Mouse (Mus musculus) forebrain, embryonic 14.5 days (tissue): Measurements from ENCODE around the gene Map2k5. TPM values are rescaled to one million over a fixed set of nuclear protein-coding genes. Genes with fewer than 3 reads are reported as not detected.

Experiments used
- ATAC-seq: fragments of 200-750 bp; cut with Nextera tagmentation; 2 replicates; pipeline ENCODE4 v1.8.0; 2017; ENCODE audit warnings: mild to moderate bottlenecking, moderate library complexity
- DNase-seq: peaks from one replicate; pipeline ENCODE4 v3.0.0-alpha.2; 2015; ENCODE audit warnings: low spot score
- H3K27ac ChIP-seq: fragments of 300-500 bp; sonication (generic); 2 replicates; pipeline ENCODE4 v1.5.1; 2014; ENCODE audit warnings: low read depth, mild to moderate bottlenecking, control low read depth, low read length, moderate library complexity
- H3K27me3 ChIP-seq: fragments of 300-500 bp; sonication (generic); replicated peaks from 2 replicates; pipeline ENCODE4 v1.6.1; 2014; ENCODE audit warnings: low read length, control low read depth, mixed read lengths; ENCODE audit not compliant: control insufficient read depth, insufficient read depth
- H3K36me3 ChIP-seq: fragments of 300-500 bp; sonication (generic); 2 replicates; pipeline ENCODE4 v1.6.1; 2014; ENCODE audit warnings: low read length, control low read depth; ENCODE audit not compliant: control insufficient read depth, insufficient read depth
- H3K4me1 ChIP-seq: fragments of 300-500 bp; sonication (generic); 2 replicates; pipeline ENCODE4 v1.6.1; 2014; ENCODE audit warnings: antibody characterized with exemption, low read length, control low read depth; ENCODE audit not compliant: control insufficient read depth, insufficient read depth
- H3K4me2 ChIP-seq: fragments of 300-500 bp; sonication (generic); 2 replicates; pipeline ENCODE4 v1.6.1; 2014; ENCODE audit warnings: mild to moderate bottlenecking, control low read depth, low read length
- H3K4me3 ChIP-seq: fragments of 300-500 bp; sonication (generic); 2 replicates; pipeline ENCODE4 v1.5.1; 2014; ENCODE audit warnings: low read depth, low read length, control low read depth
- H3K9ac ChIP-seq: fragments of 300-500 bp; sonication (generic); 2 replicates; pipeline ENCODE4 v1.6.1; 2014; ENCODE audit warnings: mild to moderate bottlenecking, low read length, control low read depth, moderate library complexity
- H3K9me3 ChIP-seq: fragments of 300-500 bp; sonication (generic); replicated peaks from 2 replicates; pipeline ENCODE4 v1.6.1; 2016; ENCODE audit warnings: low read length, control low read depth, mixed read lengths; ENCODE audit not compliant: control insufficient read depth
- WGBS: fragments of 180-500 bp; shearing (Covaris S2); extraction: QIAGEN DNeasy Blood & Tissue Kit; methylation state at CpG from one replicate; pipeline ENCODE4 v1.1.7; 2014; 5-methylcytosine and 5-hydroxymethylcytosine counted together
- polyA plus RNA-seq: library from polyadenylated mRNA; unstranded; fragments of >200 nt; fragmentation: Nextera tagmentation; extraction: Ambion mirVana; gene quantifications from 2 replicates; pipeline ENCODE4 v1.2.1, GENCODE M21; 2014

Gene Map2k5
- polyA plus RNA-seq, 1 experiment from 2014 or later: 40.3 TPM

- H3K27ac ChIP-seq: no peak overlapping the region
- WGBS: 96% methylated on average over 2 of the region's 2 CpGs
- no peak overlapping the region for H3K4me3 ChIP-seq
- no peak for ATAC-seq
- no peaks in the 10 kb centered on the region for H3K9me3 ChIP-seq
- no peak overlapping the region for H3K4me2 ChIP-seq
- DNase-seq: no peak
- H3K4me1 ChIP-seq: 0 out of 2 replicates have a peak, but pooled peaks cover 4% of the 10 kb centered on the region
- H3K27me3 ChIP-seq: no peaks in the 10 kb centered on the region
- peaks cover 25% of the 10 kb centered on the region for H3K36me3 ChIP-seq
- no peak overlapping the region for H3K9ac ChIP-seq
Observed at GRCm38 (mm10) chr9:63333074-63333473, 44.6 kb downstream of the Map2k5 start.

DNA sequence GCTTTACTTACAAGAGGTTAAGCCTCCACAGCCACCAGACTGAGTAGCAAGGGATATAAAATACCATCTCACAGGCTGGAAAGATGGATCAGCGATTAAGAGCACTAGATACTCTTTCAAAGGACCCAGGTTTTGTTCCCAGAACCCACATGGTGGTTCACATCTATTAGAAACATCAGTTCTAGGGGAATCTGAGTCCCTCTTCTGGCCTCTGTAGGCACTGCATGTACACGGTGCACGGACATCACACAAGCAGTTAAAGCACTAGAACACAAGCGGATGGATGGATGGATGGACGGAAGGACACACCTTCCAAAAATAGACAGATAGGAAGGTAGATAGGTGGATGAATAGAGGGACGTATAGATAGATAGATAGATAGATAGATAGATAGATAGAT is 46.5 kb downstream of the Map2k5 start:
- H3K4me2 ChIP-seq: no peak overlapping the region
- 0 out of 2 replicates have a peak, but pooled peaks cover 4% of the 10 kb centered on the region for H3K4me1 ChIP-seq
- no peak overlapping the region for H3K27ac ChIP-seq
- WGBS: 97% methylated on average over 6 of the region's 6 CpGs
- ATAC-seq: no peak
- DNase-seq: no peak
- H3K36me3 ChIP-seq: peaks cover 17% of the 10 kb centered on the region; the same call in 1 of the 2 replicates
- no peaks in the 10 kb centered on the region for H3K27me3 ChIP-seq
- no peak overlapping the region for H3K4me3 ChIP-seq
- H3K9ac ChIP-seq: no peak overlapping the region
- no peaks in the 10 kb centered on the region for H3K9me3 ChIP-seq

DNA sequence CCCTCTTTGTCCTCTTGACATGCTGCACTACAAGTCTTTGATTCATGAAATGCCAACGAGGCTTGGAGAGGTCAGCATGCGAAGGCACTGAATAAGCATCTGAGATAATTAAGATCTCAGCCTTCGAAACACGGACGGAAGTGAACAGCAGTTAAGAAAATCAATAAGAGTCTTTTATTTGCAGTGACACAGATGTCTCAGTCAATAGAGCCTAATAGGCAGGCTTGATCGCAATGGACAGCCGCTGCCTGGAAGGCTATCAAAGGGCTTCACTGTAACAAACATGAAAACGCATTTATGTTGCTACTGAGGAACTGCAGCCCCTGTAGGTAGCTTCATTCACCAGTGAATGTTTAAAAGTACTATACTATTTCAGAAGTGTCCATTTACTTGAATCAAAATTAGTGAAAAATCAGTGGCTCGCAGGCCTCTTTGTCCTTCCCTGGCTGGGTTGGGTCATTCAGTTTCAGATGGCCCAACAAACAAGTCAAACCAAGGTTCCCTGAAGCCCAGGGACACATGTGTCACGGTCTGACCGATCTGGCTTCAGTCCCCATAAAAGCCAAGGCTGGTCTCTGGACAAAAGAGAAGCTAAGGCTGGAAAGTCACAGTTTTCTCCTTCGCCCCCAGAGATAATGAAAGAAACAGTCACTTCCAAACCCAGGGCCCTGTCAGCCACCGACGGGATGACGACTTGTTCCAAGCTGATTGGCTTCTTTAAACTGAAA is 48.6 kb downstream of the Map2k5 start:
- H3K27me3 ChIP-seq: no peaks in the 10 kb centered on the region
- H3K9ac ChIP-seq: no peak overlapping the region
- ATAC-seq: no peak
- H3K9me3 ChIP-seq: no peaks in the 10 kb centered on the region
- WGBS: 50% methylated on average over 15 of the region's 15 CpGs
- no peak overlapping the region for H3K4me2 ChIP-seq
- H3K27ac ChIP-seq: no peak overlapping the region
- H3K36me3 ChIP-seq: peaks cover 13% of the 10 kb centered on the region; the same call in 1 of the 2 replicates
- 0 out of 2 replicates have a peak, but pooled peaks cover 4% of the 10 kb centered on the region for H3K4me1 ChIP-seq
- no peak overlapping the region for H3K4me3 ChIP-seq
- peak; percentile 28 for DNase-seq

DNA sequence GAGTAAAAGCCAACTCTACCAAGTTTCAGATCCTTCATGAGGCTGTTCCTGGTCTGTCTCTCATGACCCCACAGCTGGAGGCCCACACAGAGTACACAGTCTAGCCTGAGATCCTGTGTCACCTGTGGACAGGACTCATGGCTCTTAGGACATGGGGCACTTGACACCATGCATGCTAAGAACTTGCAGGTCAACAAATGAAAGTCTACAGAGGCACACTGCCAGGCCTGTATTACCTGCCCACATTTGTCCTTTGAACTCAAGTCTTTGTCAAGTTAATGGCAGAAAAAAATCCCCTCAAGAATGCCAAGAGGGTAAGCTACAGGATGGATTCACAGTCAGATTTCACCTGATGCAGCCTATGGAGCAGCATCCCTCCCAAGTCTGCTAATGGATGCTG is 62.5 kb downstream of the Map2k5 start:
- no peak overlapping the region for H3K4me3 ChIP-seq
- H3K4me2 ChIP-seq: no peak overlapping the region
- no peaks in the 10 kb centered on the region for H3K27me3 ChIP-seq
- H3K9me3 ChIP-seq: no peaks in the 10 kb centered on the region
- no peak overlapping the region for H3K9ac ChIP-seq
- DNase-seq: no peak
- no peaks in the 10 kb centered on the region for H3K4me1 ChIP-seq
- no peak overlapping the region for H3K27ac ChIP-seq
- H3K36me3 ChIP-seq: peaks cover 2% of the 10 kb centered on the region; the same call in 1 of the 2 replicates
- no peak for ATAC-seq

- no peak overlapping the region for H3K4me3 ChIP-seq
- H3K36me3 ChIP-seq: no peaks in the 10 kb centered on the region
- H3K27me3 ChIP-seq: no peaks in the 10 kb centered on the region
- no peak for DNase-seq
- 79% methylated on average over 4 of the region's 4 CpGs for WGBS
- ATAC-seq: no peak
- H3K27ac ChIP-seq: no peak overlapping the region
- H3K4me2 ChIP-seq: no peak overlapping the region
- no peak overlapping the region for H3K9ac ChIP-seq
- no peaks in the 10 kb centered on the region for H3K4me1 ChIP-seq
- H3K9me3 ChIP-seq: no peaks in the 10 kb centered on the region
Observed at GRCm38 (mm10) chr9:63314126-63314525, 63.6 kb downstream of the Map2k5 start.

- H3K4me2 ChIP-seq: no peak overlapping the region
- no peaks in the 10 kb centered on the region for H3K4me1 ChIP-seq
- ATAC-seq (no peak), DNase-seq (no peak)
- H3K9me3 ChIP-seq: no peaks in the 10 kb centered on the region
- H3K27me3 ChIP-seq: no peaks in the 10 kb centered on the region
- H3K4me3 ChIP-seq: no peak overlapping the region
- no peaks in the 10 kb centered on the region for H3K36me3 ChIP-seq
- H3K9ac ChIP-seq: no peak overlapping the region
- H3K27ac ChIP-seq: no peak overlapping the region
- WGBS: 91% methylated on average over 6 of the region's 6 CpGs
Observed at GRCm38 (mm10) chr9:63309956-63310355, 67.7 kb downstream of the Map2k5 start.

DNA sequence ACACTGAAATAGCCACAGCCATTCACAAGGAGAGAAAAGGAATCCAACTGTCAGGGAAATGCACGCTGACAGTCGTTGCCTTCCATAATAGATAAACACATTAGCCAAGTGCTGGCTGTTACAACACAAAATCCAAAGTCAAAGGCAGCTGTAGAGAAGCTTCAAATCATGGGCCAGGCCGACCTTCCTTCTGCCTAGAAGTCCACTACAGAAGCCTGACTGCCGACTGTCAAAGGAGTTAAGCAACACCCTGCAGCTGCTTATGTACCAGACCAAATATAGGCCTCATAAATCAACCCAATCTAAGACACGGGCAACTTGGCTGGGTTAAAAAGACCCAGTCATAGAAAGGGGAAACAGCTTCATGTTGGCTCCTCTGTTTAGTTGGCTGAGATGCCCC is 68.7 kb downstream of the Map2k5 start:
- WGBS: 71% methylated on average over 5 of the region's 5 CpGs
- Histone ChIP-seq H3K27me3 (no peaks in the 10 kb centered on the region), H3K4me2 (no peak overlapping the region), H3K9ac (no peak overlapping the region), H3K4me1 (no peaks in the 10 kb centered on the region), H3K27ac (no peak overlapping the region), H3K4me3 (no peak overlapping the region), H3K36me3 (no peaks in the 10 kb centered on the region), H3K9me3 (no peaks in the 10 kb centered on the region)
- ATAC-seq: no peak
- DNase-seq: no peak

DNA sequence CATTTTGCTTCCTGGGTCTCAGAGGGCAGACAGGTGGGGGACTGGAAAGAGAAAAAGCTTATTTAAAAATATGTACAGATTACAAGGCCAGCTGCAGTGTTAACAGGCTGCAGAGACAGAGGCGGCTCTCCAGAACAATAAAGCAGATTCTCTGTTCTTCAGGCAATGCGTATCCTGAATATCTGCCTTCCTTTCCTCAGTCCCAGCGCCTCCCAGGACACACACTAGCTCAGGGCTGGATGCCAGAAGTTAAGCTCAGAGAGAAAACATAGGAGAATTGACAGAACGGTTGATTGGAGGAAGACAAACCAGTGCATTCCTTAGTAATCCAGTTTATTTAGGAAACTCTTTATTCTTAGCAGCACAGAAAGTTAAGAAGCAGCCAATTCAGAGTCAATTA is 69.3 kb downstream of the Map2k5 start:
- Histone ChIP-seq H3K4me1 (no peaks in the 10 kb centered on the region), H3K9me3 (no peaks in the 10 kb centered on the region), H3K27me3 (no peaks in the 10 kb centered on the region), H3K4me3 (no peak overlapping the region), H3K4me2 (no peak overlapping the region), H3K27ac (no peak overlapping the region), H3K9ac (no peak overlapping the region), H3K36me3 (no peaks in the 10 kb centered on the region)
- ATAC-seq: no peak
- 41% methylated on average over 4 of the region's 4 CpGs for WGBS
- DNase-seq: peak; percentile 31

DNA sequence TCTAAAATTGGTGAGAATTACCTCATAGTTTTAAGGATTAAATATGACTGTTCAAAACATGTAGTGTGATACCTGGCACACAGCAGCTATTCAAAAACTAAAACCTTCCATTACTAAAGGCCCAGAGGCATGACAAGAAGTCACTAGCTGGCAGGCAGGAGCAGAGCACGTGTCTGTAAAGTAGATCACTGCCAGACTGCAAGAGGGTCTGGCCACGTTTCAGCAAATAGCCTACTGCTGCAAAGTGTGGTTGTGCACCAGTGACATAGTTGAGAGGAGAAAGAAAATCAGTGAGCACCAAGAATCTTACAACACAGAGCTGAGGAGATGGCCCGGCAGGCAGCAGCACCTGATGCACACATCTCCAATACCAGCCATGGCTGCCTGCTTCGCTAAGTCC is 75.2 kb downstream of the Map2k5 start:
- Histone ChIP-seq H3K9ac (no peak overlapping the region), H3K9me3 (no peaks in the 10 kb centered on the region), H3K4me3 (no peak overlapping the region), H3K27me3 (no peaks in the 10 kb centered on the region), H3K4me2 (no peak overlapping the region), H3K27ac (no peak overlapping the region), H3K36me3 (no peaks in the 10 kb centered on the region), H3K4me1 (no peaks in the 10 kb centered on the region)
- ATAC-seq: no peak
- WGBS: 80% methylated on average over 4 of the region's 4 CpGs
- DNase-seq: no peak
